Mouse (Mus musculus) testis, adult 2 months (tissue): ENCODE measurements around the gene Zap70.

Source experiments
- CTCF ChIP-seq: fragments of 200-500 bp; IDR thresholded peaks from 2 replicates; pipeline ENCODE4 v1.5.1; 2012; ENCODE audit warnings: low read depth, mild to moderate bottlenecking, inconsistent platforms, low read length, moderate library complexity; ENCODE audit not compliant: control insufficient read depth, insufficient read depth, insufficient replicate concordance
- POLR2A ChIP-seq: fragments of 200-500 bp; IDR thresholded peaks from 2 replicates; pipeline ENCODE4 v1.6.1; 2012; ENCODE audit warnings: low read depth, mild to moderate bottlenecking, inconsistent platforms, low read length, moderate library complexity; ENCODE audit not compliant: control insufficient read depth

DNA sequence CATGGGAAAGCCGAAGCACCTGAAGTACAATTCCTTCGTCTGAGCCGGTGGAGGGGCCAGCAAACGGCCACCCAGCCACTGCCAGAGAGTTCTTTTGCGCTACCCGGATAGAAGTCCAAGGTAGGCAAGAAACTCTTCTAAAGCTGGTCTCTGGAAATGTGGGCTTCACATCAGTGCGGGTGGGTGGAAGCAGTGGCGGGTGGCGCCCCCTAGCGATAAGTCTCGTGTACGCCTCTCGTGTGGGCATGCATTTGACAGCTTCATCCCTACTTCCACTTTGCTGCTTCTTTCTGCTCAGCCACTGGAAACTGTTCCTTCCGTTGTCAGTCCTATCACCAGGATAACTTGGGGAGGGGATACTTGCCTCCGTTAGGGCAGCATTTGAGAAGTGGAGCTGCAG is 15.1 kb upstream of the Zap70 start:
- peak; percentile 93 for TF ChIP-seq CTCF
- TF ChIP-seq POLR2A = no peak
